Mouse (Mus musculus) heart, adult 2 months (tissue): Measurements from ENCODE around the gene Usp19.

Source experiments
- EP300 ChIP-seq: fragments of 200-500 bp; IDR thresholded peaks from 2 replicates; pipeline ENCODE4 v1.6.1; 2011; ENCODE audit warnings: low read depth, low read length, control low read depth; ENCODE audit not compliant: insufficient read depth
- POLR2A ChIP-seq: fragments of 200-500 bp; IDR thresholded peaks from 2 replicates; pipeline ENCODE4 v1.6.1; 2011; ENCODE audit warnings: mild to moderate bottlenecking, low read depth, low read length, control low read depth; ENCODE audit not compliant: insufficient read depth

DNA sequence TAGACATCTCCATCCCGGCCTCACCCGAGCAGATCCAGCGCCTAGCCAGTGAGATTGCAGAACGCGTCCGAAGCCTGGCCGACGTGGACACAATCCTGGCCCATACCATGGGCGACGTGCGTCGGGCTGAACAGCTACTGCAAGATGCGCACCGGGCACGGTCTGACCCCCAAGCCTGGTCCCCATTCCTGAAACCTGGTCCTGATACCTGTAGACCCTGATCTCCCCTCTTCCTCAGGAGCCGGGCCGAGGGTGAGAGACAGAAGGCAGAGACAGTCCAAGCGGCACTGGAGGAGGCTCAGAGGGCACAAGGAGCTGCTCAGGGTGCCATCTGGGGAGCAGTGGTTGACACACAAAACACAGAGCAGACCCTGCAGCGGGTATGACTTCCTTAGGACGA lies 1.2 kb upstream of the Usp19 start:
- TF ChIP-seq EP300: no peak
- no peak for TF ChIP-seq POLR2A
